Mouse (Mus musculus) C2C12 (cell line): Measurements from ENCODE around the gene 4930432K21Rik. TPM values are rescaled to one million over a fixed set of nuclear protein-coding genes. Genes with fewer than 3 reads are reported as not detected.

Source experiments
- H3K27me3 ChIP-seq: one replicate; pipeline ENCODE4 v1.6.1; 2011; ENCODE audit not compliant: control insufficient read depth, insufficient read depth, insufficient read length
- H3K36me3 ChIP-seq: one replicate; pipeline ENCODE4 v1.6.1; 2011; ENCODE audit not compliant: control insufficient read depth, insufficient read depth
- H3K4me3 ChIP-seq: one replicate; pipeline ENCODE4 v1.5.1; 2011; ENCODE audit warnings: mild to moderate bottlenecking, control low read depth; ENCODE audit not compliant: poor library complexity, insufficient read depth, severe bottlenecking
- H3K79me2 ChIP-seq: one replicate; pipeline ENCODE4 v1.6.1; 2011; ENCODE audit not compliant: control insufficient read depth, insufficient read depth
- H3K79me3 ChIP-seq: one replicate; pipeline ENCODE4 v1.6.1; 2011; ENCODE audit warnings: low read depth, control low read depth
- H3ac ChIP-seq: one replicate; pipeline ENCODE3; 2011; ENCODE audit warnings: low read depth; ENCODE audit not compliant: control insufficient read depth, insufficient read length
- CEBPB ChIP-seq: IDR thresholded peaks from one replicate; pipeline ENCODE4 v1.6.1; 2011; ENCODE audit warnings: low read depth, mild to moderate bottlenecking, control low read depth, moderate library complexity
- CTCF ChIP-seq: IDR thresholded peaks from one replicate; pipeline ENCODE4 v1.5.1; 2011; ENCODE audit not compliant: control insufficient read depth, insufficient read depth, insufficient read length
- FOSL1 ChIP-seq: IDR thresholded peaks from one replicate; pipeline ENCODE4 v1.8.0; 2011; ENCODE audit warnings: mild to moderate bottlenecking, low read length; ENCODE audit not compliant: poor library complexity, insufficient read depth, severe bottlenecking
- MAX ChIP-seq: IDR thresholded peaks from one replicate; pipeline ENCODE4 v1.6.1; 2011; ENCODE audit warnings: mild to moderate bottlenecking, control low read depth
- MYOD1 ChIP-seq: IDR thresholded peaks from one replicate; pipeline ENCODE4 v1.6.1; 2011; ENCODE audit warnings: low read depth; ENCODE audit not compliant: control insufficient read depth, insufficient read length
- MYOG ChIP-seq: IDR thresholded peaks from one replicate; pipeline ENCODE4 v1.6.1; 2011; ENCODE audit not compliant: control insufficient read depth, insufficient read length; ENCODE audit errors: extremely low read depth
- USF1 ChIP-seq: IDR thresholded peaks from one replicate; pipeline ENCODE4 v1.6.1; 2011; ENCODE audit warnings: low read depth, mild to moderate bottlenecking, control low read depth, moderate library complexity
- polyA plus RNA-seq: library from polyadenylated mRNA; unstranded; fragments of >200 nt; fragmentation: generic; extraction: Trizol; gene quantifications from one replicate; pipeline ENCODE4 v1.2.1, GENCODE M21; 2012; ENCODE audit warnings: missing spikeins

4930432K21Rik gene
- polyA plus RNA-seq, 1 experiment: 0.61 TPM

DNA sequence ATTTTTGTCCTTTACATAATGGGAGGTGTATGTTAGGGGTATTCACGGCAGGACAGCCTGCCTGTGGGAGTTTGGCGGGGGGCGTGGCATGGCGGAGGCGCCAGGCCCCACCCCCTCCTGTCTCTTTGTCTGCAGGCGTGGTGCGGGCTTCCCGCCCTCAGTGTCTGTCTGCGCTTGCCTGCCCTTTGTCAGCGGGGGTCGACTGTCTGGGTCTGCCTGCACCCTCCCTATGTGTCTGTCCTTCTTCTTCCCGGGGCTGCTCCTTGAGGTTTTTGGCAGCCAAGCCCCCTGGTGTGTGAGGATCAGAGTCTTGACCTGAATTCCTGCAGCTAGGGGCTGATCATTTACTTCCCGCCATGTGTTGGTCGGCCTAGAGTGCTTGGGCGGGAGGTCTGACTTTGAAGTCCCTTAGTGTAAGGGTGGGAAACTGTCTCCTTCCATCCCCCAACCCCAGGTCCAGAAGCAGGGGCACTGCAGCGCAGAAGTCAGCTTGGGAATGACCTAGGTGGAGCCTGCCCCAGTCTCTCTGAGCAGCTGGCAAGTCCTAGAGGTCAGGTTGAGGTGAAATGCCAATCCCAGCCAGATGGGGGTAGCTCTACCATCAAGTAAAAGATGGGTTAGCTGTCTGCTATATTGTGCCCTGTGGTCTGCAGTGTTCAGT, 32.8 kb downstream of the 4930432K21Rik start:
- Histone ChIP-seq H3K4me3 (no peak overlapping the region), H3K79me2 (peaks cover 13% of the 10 kb centered on the region), H3K79me3 (no peaks in the 10 kb centered on the region), H3K36me3 (no peaks in the 10 kb centered on the region), H3K27me3 (no peaks in the 10 kb centered on the region), H3ac (no peak overlapping the region)
- no peak for TF ChIP-seq FOSL1
- TF ChIP-seq CEBPB: no peak
- TF ChIP-seq MYOG: no peak
- no peak for TF ChIP-seq CTCF
- no peak for TF ChIP-seq MAX
- TF ChIP-seq USF1: no peak
- TF ChIP-seq MYOD1: no peak

DNA sequence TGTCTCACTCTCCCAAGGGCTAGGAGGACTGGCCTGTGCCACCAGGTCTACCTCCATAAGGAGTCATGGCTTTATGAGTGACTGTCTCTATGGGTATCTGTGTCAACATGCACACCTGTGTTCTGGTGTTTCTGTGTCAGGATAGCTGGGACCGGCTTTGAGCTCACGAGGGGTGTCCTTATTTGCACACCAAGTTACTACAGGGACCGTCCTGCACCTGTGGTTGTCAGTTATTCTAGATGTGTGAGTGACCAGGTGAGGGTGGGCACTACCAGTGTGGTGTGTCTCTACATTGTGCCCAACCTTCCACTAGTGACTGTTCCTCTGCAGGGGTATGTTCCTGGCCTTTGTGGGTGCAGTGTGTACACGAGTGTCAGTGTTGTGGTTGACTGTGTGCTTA, 35.0 kb downstream of the 4930432K21Rik start:
- Histone ChIP-seq H3K79me2 (peaks cover 13% of the 10 kb centered on the region), H3K36me3 (no peaks in the 10 kb centered on the region), H3K79me3 (no peaks in the 10 kb centered on the region), H3K27me3 (no peaks in the 10 kb centered on the region), H3K4me3 (no peak overlapping the region), H3ac (no peak overlapping the region)
- TF ChIP-seq MYOG (no peak), MYOD1 (peak; percentile 12), CEBPB (no peak)

DNA sequence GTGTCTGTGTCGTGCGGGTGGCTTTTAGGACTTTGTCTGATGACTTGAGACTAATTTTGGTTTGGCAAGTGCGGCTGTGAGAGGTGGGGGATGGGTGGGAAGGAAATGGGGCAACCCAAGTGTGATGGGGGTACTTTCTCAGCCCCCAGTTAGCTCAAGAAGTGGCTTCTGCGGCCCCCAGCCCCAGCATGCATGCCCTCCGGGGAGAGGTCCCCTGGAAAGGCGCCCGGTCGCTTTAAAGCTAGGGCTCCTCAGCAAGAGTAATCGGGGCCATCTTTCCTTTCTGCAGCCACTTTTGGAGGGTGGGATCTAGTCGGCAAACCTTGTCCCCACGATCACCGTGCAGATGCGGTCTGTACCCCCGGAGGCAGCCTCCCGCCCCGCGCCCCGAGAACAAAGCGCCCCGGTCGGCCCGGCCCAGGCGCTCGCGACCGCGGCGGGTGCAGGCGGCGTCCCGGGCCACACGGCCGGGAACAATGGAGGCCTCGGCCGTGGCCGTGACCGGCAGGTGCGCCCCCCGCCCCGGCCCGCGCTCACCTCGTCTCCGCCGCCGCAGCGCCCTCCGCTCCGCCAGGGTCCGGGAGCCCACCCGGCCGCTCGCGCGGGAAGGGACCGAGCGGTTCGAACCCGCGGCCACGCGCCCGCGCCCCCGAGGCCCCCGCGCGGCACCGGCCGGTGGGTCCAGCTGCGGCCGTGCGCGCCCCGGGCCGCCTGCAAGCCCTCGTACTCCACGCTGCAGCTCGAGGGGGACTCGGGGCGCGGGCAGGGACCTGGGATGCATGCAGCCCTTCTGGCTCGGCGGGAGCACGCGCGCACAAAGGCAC, 35.6 kb downstream of the 4930432K21Rik start:
- Histone ChIP-seq H3K4me3 (peak overlapping the region; percentile 43), H3K36me3 (no peaks in the 10 kb centered on the region), H3ac (peak overlapping the region; percentile 94), H3K79me3 (no peaks in the 10 kb centered on the region), H3K27me3 (no peaks in the 10 kb centered on the region), H3K79me2 (peaks cover 13% of the 10 kb centered on the region)
- TF ChIP-seq MYOD1 (no peak), USF1 (no peak), MAX (no peak), FOSL1 (no peak), CEBPB (no peak), MYOG (no peak), CTCF (no peak)

DNA sequence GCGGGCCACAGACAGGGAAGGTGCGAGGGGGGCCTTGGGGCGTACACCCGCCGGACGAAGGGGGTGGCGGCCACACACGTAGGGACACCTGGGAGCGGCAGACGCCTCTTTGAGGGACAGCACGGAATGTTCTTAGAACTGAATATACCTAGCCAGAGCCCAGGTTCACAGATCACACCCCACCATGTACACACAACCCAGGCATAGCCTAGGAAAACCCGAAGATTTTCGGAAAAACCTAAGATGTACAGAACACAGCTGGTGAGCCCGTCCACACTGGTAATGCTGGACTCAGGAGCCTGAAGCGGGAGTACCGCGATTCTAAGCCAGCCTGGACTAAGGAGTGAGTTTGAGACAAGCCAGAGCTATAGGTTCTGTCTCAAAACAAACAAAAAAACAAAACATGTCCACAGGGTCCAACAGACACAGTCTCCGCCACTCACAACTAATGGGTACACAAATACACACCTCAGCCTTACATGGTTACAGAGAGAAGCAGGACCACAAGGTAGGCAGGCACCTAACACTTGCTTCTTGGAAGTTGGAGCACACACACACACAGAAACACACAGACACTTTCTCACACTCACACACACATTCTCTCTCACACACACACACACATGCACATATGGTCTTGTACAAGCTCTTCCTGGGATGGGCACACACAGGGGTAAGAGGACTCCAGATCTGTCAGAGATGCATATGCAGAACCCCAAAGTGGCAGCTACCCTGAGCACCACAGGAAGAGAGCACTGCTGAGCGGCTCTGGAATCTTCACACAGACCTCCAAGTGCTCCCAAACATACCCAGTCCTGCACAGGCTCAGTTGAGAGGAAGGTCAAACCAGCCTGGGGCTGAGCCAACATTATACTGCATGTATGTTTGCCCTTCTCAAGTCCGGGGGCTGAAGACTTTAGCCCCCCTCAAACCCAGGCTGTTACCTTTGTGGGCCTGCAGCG, 36.5 kb downstream of the 4930432K21Rik start:
- TF ChIP-seq MAX: no peak
- TF ChIP-seq CEBPB: no peak
- TF ChIP-seq MYOD1: no peak
- TF ChIP-seq MYOG: no peak
- no peak for TF ChIP-seq USF1
- TF ChIP-seq FOSL1: no peak
- TF ChIP-seq CTCF: no peak
- peaks cover 1% of the 10 kb centered on the region for H3K79me3 ChIP-seq

DNA sequence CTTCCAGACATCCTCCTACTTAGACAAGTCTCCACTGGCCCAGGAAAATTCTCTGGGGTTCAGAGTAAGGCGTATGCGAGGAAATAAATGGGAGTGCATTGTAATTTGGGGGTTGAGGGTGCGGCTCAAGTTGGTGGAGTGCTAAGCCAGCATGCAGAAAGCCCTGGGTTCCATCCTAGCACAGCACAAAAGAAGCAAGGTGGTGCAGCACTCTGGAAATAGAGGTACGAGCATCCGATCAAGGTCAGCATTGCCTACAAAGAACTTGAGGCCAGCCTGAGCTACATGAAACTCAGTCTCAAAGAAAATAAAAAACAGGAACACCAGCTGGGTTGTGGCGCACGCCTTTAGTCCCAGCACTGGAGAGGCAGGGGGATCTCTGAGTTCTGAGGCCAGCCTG, 37.3 kb downstream of the 4930432K21Rik start, which contains the start of gene Nanos3:
Gene Nanos3, minus strand, starts transcription at position 101 of the 400 bp plus-strand sequence.
- Histone ChIP-seq H3K79me2 (peaks cover 13% of the 10 kb centered on the region), H3K79me3 (peaks cover 1% of the 10 kb centered on the region), H3ac (peak within 1 kb of the TSS; percentile 94), H3K36me3 (no peaks in the 10 kb centered on the region), H3K4me3 (peak within 1 kb of the TSS; percentile 43), H3K27me3 (no peaks in the 10 kb centered on the region)
- TF ChIP-seq FOSL1 (no peak), USF1 (no peak), CEBPB (no peak), MYOD1 (no peak), CTCF (no peak), MAX (no peak), MYOG (no peak)

More for the DNA sequence above, 36.5 kb downstream of the 4930432K21Rik start:
- Histone ChIP-seq H3K79me2 (peaks cover 13% of the 10 kb centered on the region), H3ac (peak overlapping the region; percentile 94), H3K36me3 (no peaks in the 10 kb centered on the region), H3K27me3 (no peaks in the 10 kb centered on the region), H3K4me3 (peak overlapping the region; percentile 43)
